Mouse (Mus musculus) midbrain, embryonic 16.5 days (tissue): ENCODE measurements around the gene Chd9. TPM values are rescaled to one million over a fixed set of nuclear protein-coding genes. Genes with fewer than 3 reads are reported as not detected.
A peak's percentile ranks its signal among the peaks of the same experiment; 100 is the strongest.
"Not testable (repeated sequence)": the region's sequence is repeated elsewhere in the genome, so short reads cannot be mapped to it uniquely, and the experiment has no call there.

Source experiments
- ATAC-seq: fragments of 200-750 bp; cut with Nextera tagmentation; 2 replicates; pipeline ENCODE4 v1.8.0; 2017; ENCODE audit warnings: moderate TSS enrichment
- H3K27ac ChIP-seq: fragments of 300-500 bp; sonication (generic); 2 replicates; pipeline ENCODE4 v1.5.1; 2014; ENCODE audit warnings: mild to moderate bottlenecking, low read length, mixed read lengths
- H3K27me3 ChIP-seq: fragments of 300-500 bp; sonication (generic); 2 replicates; pipeline ENCODE4 v1.6.1; 2014; ENCODE audit warnings: low read depth, low read length, mixed read lengths; ENCODE audit not compliant: control insufficient read depth, insufficient read depth
- H3K36me3 ChIP-seq: fragments of 300-500 bp; sonication (generic); 2 replicates; pipeline ENCODE4 v1.6.1; 2014; ENCODE audit warnings: mild to moderate bottlenecking, low read length, moderate library complexity, mixed read lengths; ENCODE audit not compliant: control insufficient read depth, insufficient read depth
- H3K4me1 ChIP-seq: fragments of 300-500 bp; sonication (generic); 2 replicates; pipeline ENCODE4 v1.6.1; 2014; ENCODE audit warnings: mild to moderate bottlenecking, low read length, mixed read lengths; ENCODE audit not compliant: control insufficient read depth, insufficient read depth
- H3K4me2 ChIP-seq: fragments of 300-500 bp; sonication (generic); 2 replicates; pipeline ENCODE4 v1.6.1; 2014; ENCODE audit warnings: mild to moderate bottlenecking, low read length, mixed read lengths
- H3K4me3 ChIP-seq: fragments of 300-500 bp; sonication (generic); 2 replicates; pipeline ENCODE4 v1.5.1; 2014; ENCODE audit warnings: low read depth, mild to moderate bottlenecking, low read length, moderate library complexity, mixed read lengths
- H3K9ac ChIP-seq: fragments of 300-500 bp; sonication (generic); 2 replicates; pipeline ENCODE4 v1.6.1; 2014; ENCODE audit warnings: low read depth, low read length, mixed read lengths
- H3K9me3 ChIP-seq: fragments of 300-500 bp; sonication (generic); replicated peaks from 2 replicates; pipeline ENCODE4 v1.6.1; 2014; ENCODE audit warnings: mild to moderate bottlenecking, low read length, mixed read lengths; ENCODE audit not compliant: control insufficient read depth, poor library complexity, severe bottlenecking
- WGBS: fragments of 180-500 bp; shearing (Covaris S2); extraction: QIAGEN DNeasy Blood & Tissue Kit; methylation state at CpG from one replicate; pipeline ENCODE4 v1.1.7; 2014; 5-methylcytosine and 5-hydroxymethylcytosine counted together
- polyA plus RNA-seq: library from polyadenylated mRNA; unstranded; fragments of >200 nt; fragmentation: Nextera tagmentation; extraction: Ambion mirVana; gene quantifications from 2 replicates; pipeline ENCODE4 v1.2.1, GENCODE M21; 2015

Gene Chd9
- polyA plus RNA-seq, 1 experiment from 2014 or later, result 68.4 TPM

DNA sequence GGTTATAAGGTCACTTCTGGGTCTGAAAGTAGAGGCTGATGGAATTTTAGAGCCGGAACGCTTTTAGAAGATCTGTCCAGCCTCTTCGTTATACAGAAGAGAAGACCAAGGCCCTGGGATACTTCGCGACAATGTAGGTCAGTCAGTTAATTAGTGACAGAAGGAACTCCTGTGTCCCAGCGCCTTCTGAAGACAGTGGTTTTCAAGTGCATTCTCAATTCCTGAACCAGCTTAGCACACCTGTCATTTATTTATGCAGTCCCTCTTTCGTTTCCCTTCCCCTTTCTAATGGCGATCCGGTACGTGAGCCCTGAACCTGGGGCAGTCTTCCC lies 79.3 kb downstream of the Chd9 start:
- Histone ChIP-seq H3K4me1 (no peaks in the 10 kb centered on the region), H3K27me3 (no peaks in the 10 kb centered on the region), H3K9me3 (no peaks in the 10 kb centered on the region), H3K9ac (peak overlapping the region; percentile 86), H3K4me3 (peak overlapping the region; percentile 70), H3K4me2 (peak overlapping the region; percentile 90), H3K36me3 (no peaks in the 10 kb centered on the region), H3K27ac (peak overlapping the region; percentile 86)
- ATAC-seq, result no peak
- 22% methylated on average over 10 of the region's 10 CpGs for WGBS

DNA sequence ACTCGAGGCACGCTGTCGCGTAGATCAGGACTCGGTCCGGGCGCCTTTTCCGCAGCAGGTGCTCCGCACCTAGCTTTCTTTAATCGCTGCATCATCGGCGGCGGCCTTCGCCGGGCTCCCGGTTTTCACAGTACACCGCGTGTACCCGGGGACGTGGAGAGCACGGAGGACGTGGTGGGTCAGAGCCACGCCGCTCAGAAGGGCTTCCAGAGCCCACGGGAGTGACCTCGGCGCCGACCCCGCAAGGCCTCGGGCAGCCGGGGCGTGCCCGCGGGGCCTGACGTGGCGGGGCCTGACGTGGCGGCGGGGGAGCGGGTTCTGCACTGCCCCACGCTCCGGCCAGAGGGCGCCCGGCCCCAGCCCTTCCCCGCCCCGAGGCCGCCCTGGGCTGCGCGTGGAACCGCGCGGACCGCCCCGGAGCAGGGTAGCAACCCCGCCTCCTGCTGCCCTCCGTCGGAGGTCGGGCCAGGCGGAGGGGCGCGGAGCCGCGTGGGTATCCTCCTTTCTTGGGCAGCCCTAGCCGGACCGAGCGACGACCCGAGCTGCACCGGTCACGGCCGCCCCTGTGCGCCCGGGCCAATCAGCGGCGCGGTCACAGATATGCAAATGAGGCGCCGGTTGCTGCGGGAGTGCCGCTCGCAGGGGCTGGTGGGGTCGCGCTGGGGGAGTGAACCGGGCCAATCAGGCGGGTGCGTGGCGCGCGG lies 79.8 kb downstream of the Chd9 start:
- Histone ChIP-seq H3K4me2 (peak overlapping the region; percentile 90), H3K4me1 (no peaks in the 10 kb centered on the region), H3K9me3 (no peaks in the 10 kb centered on the region), H3K27ac (peak overlapping the region; percentile 86), H3K9ac (peak overlapping the region; percentile 86), H3K4me3 (peak overlapping the region; percentile 70), H3K36me3 (no peaks in the 10 kb centered on the region), H3K27me3 (no peaks in the 10 kb centered on the region)
- peak; percentile 96 for ATAC-seq
- under 1% methylated on average over 74 of the region's 89 CpGs for WGBS

GRCm38 (mm10) chr8:90908580-90909471 lies 80.7 kb downstream of the Chd9 start:
- peak; percentile 66 for ATAC-seq
- no peaks in the 10 kb centered on the region for H3K4me1 ChIP-seq
- no peaks in the 10 kb centered on the region for H3K27me3 ChIP-seq
- H3K4me3 ChIP-seq, result peak overlapping the region; percentile 70
- H3K27ac ChIP-seq, result peak overlapping the region; percentile 86
- H3K9ac ChIP-seq, result peak overlapping the region; percentile 86
- 0% methylated on average over 54 of the region's 89 CpGs for WGBS
- H3K4me2 ChIP-seq, result peak overlapping the region; percentile 90
- no peaks in the 10 kb centered on the region for H3K9me3 ChIP-seq
- no peaks in the 10 kb centered on the region for H3K36me3 ChIP-seq

GRCm38 (mm10) chr8:90923158-90923905 lies 95.2 kb downstream of the Chd9 start:
- no peaks in the 10 kb centered on the region for H3K4me1 ChIP-seq

GRCm38 (mm10) chr8:90928412-90928811 lies 100.3 kb downstream of the Chd9 start:
- no peaks in the 10 kb centered on the region for H3K9me3 ChIP-seq
- no peak overlapping the region for H3K4me3 ChIP-seq
- no peak for ATAC-seq
- H3K4me2 ChIP-seq, result no peak overlapping the region
- no peaks in the 10 kb centered on the region for H3K4me1 ChIP-seq
- H3K27me3 ChIP-seq, result no peaks in the 10 kb centered on the region
- 69% methylated on average over 1 of the region's 1 CpGs for WGBS
- no peak overlapping the region for H3K27ac ChIP-seq
- H3K36me3 ChIP-seq, result peaks cover 2% of the 10 kb centered on the region; the same call in 1 of the 2 replicates
- no peak overlapping the region for H3K9ac ChIP-seq

More at GRCm38 (mm10) chr8:90923158-90923905, 95.2 kb downstream of the Chd9 start:
- no peak for ATAC-seq
- Histone ChIP-seq H3K27me3 (no peaks in the 10 kb centered on the region), H3K4me2 (no peak overlapping the region), H3K9ac (no peak overlapping the region), H3K9me3 (no peaks in the 10 kb centered on the region), H3K27ac (no peak overlapping the region), H3K4me3 (no peak overlapping the region), H3K36me3 (no peaks in the 10 kb centered on the region)
- 87% methylated on average over 3 of the region's 3 CpGs for WGBS

GRCm38 (mm10) chr8:90930125-90930524 lies 102.0 kb downstream of the Chd9 start:
- not testable (repeated sequence) for H3K4me2 ChIP-seq, H3K9ac ChIP-seq, H3K4me3 ChIP-seq, H3K27me3 ChIP-seq, H3K36me3 ChIP-seq, H3K4me1 ChIP-seq, H3K27ac ChIP-seq, H3K9me3 ChIP-seq, ATAC-seq

GRCm38 (mm10) chr8:90932934-90933333 lies 104.8 kb downstream of the Chd9 start:
- Histone ChIP-seq H3K4me1 (no peaks in the 10 kb centered on the region), H3K9ac (no peak overlapping the region), H3K27ac (no peak overlapping the region), H3K27me3 (no peaks in the 10 kb centered on the region), H3K4me2 (no peak overlapping the region), H3K9me3 (no peaks in the 10 kb centered on the region), H3K36me3 (peaks cover 4% of the 10 kb centered on the region), H3K4me3 (no peak overlapping the region)
- 67% methylated on average over 11 of the region's 11 CpGs for WGBS
- ATAC-seq, result no peak

DNA sequence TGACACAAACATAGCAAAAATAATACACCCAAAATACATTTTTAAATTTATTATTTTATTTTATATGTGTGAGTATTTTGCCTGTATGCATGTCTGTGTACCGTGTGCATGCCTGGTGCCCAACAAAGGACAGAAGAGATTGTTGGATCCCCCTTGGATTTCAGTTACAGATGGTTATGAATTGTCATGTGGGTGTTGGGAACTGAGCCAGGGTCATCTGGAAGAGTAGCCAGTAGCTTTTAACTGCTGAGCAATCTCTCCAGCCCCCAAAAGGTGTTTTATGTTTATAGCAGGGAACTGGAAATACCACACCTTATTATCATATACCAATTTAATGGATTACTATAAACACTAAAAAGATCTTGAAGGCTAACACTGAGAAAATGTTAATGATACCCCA lies 106.6 kb downstream of the Chd9 start:
- Histone ChIP-seq H3K27ac (no peak overlapping the region), H3K27me3 (no peaks in the 10 kb centered on the region), H3K9ac (no peak overlapping the region), H3K9me3 (no peaks in the 10 kb centered on the region), H3K4me2 (no peak overlapping the region), H3K4me1 (no peaks in the 10 kb centered on the region), H3K36me3 (peaks cover 4% of the 10 kb centered on the region), H3K4me3 (no peak overlapping the region)
- 87% methylated on average over 1 of the region's 1 CpGs for WGBS
- ATAC-seq, result no peak
